Mouse (Mus musculus) stomach, embryonic 14.5 days (tissue): ENCODE measurements at regions not wholly inside any gene's neighbourhood (a gene's known extent, or its start where the extent isn't known, plus 50 kb on each side); places are given as distances from the start of the nearest gene placed in this dataset.
A peak's percentile ranks its signal among the peaks of the same experiment; 100 is the strongest.

Experiments
- ATAC-seq: fragments of 200-750 bp; cut with Nextera tagmentation; 2 replicates; pipeline ENCODE4 v1.8.0; 2017; ENCODE audit warnings: low read depth, moderate TSS enrichment; ENCODE audit not compliant: insufficient number of reproducible peaks, insufficient read depth, low FRiP score
- H3K27ac ChIP-seq: fragments of 300-500 bp; sonication (generic); 2 replicates; pipeline ENCODE4 v1.5.1; 2014; ENCODE audit warnings: mild to moderate bottlenecking, low read length, moderate library complexity, mixed read lengths
- H3K27me3 ChIP-seq: fragments of 300-500 bp; sonication (generic); 2 replicates; pipeline ENCODE4 v1.6.1; 2014; ENCODE audit warnings: low read length, control low read depth, mixed read lengths; ENCODE audit not compliant: control insufficient read depth, insufficient read depth
- H3K36me3 ChIP-seq: fragments of 300-500 bp; sonication (generic); 2 replicates; pipeline ENCODE4 v1.6.1; 2014; ENCODE audit warnings: mild to moderate bottlenecking, control low read depth, low read length, moderate library complexity, mixed read lengths; ENCODE audit not compliant: control insufficient read depth, insufficient read depth
- H3K4me1 ChIP-seq: fragments of 300-500 bp; sonication (generic); 2 replicates; pipeline ENCODE4 v1.6.1; 2014; ENCODE audit warnings: low read length, control low read depth, mixed read lengths; ENCODE audit not compliant: control insufficient read depth, insufficient read depth
- H3K4me2 ChIP-seq: fragments of 300-500 bp; sonication (generic); replicated peaks from 2 replicates; pipeline ENCODE4 v1.6.1; 2014; ENCODE audit warnings: low read depth, low read length, control low read depth
- H3K4me3 ChIP-seq: fragments of 300-500 bp; sonication (generic); 2 replicates; pipeline ENCODE4 v1.5.1; 2014; ENCODE audit warnings: low read depth, low read length, control low read depth
- H3K9ac ChIP-seq: fragments of 300-500 bp; sonication (generic); replicated peaks from 2 replicates; pipeline ENCODE4 v1.6.1; 2014; ENCODE audit warnings: low read depth, mild to moderate bottlenecking, control low read depth, low read length, moderate library complexity, mixed read lengths
- H3K9me3 ChIP-seq: fragments of 300-500 bp; sonication (generic); 2 replicates; pipeline ENCODE4 v1.6.1; 2016; ENCODE audit warnings: low read depth, low read length, control low read depth; ENCODE audit not compliant: control insufficient read depth
- WGBS: fragments of 180-500 bp; shearing (Covaris S2); extraction: QIAGEN DNeasy Blood & Tissue Kit; methylation state at CpG from one replicate; pipeline ENCODE4 v1.1.7; 2014; 5-methylcytosine and 5-hydroxymethylcytosine counted together

DNA sequence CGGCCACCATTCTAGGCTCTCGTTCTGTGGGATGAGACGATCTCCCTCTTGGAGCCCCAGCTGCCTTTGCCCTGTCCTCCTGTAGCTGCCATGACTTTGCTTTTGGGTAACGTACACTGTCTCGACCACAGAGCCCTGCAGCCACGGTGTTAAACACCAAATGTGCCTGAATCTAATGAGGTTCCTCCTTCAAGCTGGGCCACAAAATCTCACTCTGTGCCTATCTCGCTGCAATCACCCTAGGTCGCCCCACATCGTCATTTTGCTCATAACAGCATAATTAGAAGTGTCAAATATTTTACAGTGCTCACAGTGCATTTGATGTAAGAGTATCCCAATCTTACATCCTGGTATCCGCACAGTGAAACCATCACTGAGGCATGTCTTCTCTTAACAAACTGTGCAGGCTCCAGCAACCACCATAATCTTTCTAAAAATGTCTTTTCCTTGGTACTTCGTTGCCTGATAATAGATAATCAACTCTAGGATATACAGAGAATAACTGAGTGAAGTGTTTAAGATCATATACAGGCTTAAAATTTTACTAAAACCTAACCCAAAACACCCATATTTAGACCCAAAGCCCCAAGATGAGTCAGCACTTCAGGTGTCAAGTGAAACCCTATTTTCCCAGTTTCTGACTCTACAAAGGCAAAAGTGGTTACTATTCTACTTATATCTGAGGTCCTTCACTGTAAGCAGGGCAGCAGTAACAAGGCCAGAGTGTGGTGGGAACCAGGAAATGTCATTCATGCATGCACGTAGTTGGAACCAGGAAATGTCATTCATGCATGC is 219.8 kb upstream of the Hs6st1 start:
- no peaks in the 10 kb centered on the region for H3K27me3 ChIP-seq
- H3K36me3 ChIP-seq = no peaks in the 10 kb centered on the region
- no peak overlapping the region for H3K9ac ChIP-seq
- H3K9me3 ChIP-seq = no peaks in the 10 kb centered on the region
- no peak overlapping the region for H3K4me2 ChIP-seq
- no peak overlapping the region for H3K27ac ChIP-seq
- 87% methylated on average over 12 of the region's 12 CpGs for WGBS
- ATAC-seq = no peak
- H3K4me1 ChIP-seq = no peaks in the 10 kb centered on the region; the same call in 1 of the 2 replicates
- H3K4me3 ChIP-seq = no peak overlapping the region

DNA sequence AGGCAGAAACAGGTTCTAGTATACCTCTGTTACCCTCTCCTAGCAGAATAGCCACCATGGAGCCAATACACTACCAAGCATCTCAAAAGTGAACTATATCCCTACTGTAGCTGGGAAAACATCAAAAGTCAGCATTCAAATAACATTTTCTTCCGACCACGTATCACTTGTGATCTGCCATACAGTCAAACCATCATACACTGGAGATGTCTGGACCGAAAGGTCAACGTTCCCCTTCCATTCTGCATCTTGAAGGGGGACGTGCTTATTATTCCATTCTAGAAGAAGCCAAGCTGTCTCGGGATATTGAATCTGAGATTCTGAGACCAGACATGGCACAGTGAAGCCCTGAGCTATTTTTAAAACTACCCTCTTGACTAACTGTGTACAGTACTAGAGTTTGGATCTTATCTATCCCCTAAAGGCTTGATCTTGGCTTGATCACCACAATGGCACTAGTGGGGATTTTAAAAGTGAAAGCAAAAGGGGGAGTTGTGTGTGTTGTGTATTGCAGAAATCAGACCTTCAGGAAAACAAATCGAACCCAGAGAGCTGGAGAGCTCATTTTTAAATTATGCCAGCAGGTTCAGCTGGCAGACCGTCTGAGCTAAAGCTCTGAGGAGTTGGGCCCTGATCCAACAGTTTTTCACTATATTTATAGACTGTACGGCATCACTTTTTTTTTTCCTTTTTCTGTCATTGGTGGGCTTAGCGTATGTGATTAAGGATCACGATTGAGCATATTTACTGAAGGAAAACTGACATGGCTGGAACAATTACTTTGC is 218.6 kb upstream of the Hs6st1 start:
- H3K4me2 ChIP-seq = 0 out of 2 replicates have a peak overlapping the region, but pooled peaks have one; percentile 5
- no peaks in the 10 kb centered on the region; the same call in 1 of the 2 replicates for H3K4me1 ChIP-seq
- no peaks in the 10 kb centered on the region for H3K36me3 ChIP-seq
- no peak overlapping the region for H3K27ac ChIP-seq
- no peaks in the 10 kb centered on the region for H3K9me3 ChIP-seq
- no peaks in the 10 kb centered on the region for H3K27me3 ChIP-seq
- H3K9ac ChIP-seq = no peak overlapping the region
- H3K4me3 ChIP-seq = no peak overlapping the region
- no peak for ATAC-seq
- WGBS = 75% methylated on average over 11 of the region's 11 CpGs

DNA sequence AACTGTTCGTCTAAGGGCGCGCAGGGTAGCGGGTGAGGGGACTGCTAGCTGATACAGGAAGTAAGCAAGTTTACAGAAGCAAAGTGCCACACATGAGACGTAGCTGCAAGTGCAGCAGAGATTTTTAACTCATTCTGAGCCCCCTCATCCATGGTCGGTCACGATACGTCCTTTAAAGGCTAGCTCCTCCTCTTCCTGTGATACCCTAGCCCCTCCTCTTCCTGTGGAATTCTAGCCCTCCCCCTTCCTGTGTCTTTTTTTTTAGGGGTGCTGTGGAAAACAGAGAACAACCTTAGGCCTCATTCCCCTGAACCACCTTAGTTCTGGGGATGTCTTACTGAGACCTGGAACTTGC is 218.0 kb upstream of the Hs6st1 start:
- H3K9me3 ChIP-seq = no peaks in the 10 kb centered on the region
- no peak for ATAC-seq
- 62% methylated on average over 8 of the region's 8 CpGs for WGBS
- no peak overlapping the region for H3K4me3 ChIP-seq
- H3K9ac ChIP-seq = no peak overlapping the region
- H3K36me3 ChIP-seq = no peaks in the 10 kb centered on the region
- H3K27me3 ChIP-seq = no peaks in the 10 kb centered on the region
- no peaks in the 10 kb centered on the region; the same call in 1 of the 2 replicates for H3K4me1 ChIP-seq
- no peak overlapping the region for H3K27ac ChIP-seq
- 0 out of 2 replicates have a peak overlapping the region, but pooled peaks have one; percentile 5 for H3K4me2 ChIP-seq

DNA sequence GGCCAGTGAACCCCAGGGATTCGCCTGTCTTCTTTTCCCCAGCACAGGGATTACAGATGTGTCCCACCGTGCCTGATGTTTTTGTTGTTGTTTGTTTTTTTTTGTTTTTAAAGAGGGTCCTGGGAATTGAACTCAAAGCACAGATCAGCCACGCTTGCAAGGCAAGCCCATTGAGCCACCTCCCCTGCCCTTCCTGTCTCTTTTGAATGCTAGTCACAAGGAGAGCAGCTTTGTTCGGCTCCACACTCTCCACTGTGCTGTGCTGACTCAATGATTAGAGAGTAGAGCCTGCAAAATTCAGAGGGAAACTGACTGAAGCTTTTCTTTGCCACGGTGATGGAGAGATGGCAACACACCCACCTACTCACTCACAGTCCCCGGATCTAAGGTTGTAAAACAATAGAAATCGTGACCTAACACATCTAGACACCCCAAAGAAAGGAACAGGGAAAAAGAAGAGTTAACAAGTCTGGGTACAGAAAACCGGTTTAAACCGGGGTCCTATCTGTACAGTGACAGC is 217.6 kb upstream of the Hs6st1 start:
- no peaks in the 10 kb centered on the region for H3K27me3 ChIP-seq
- no peak overlapping the region for H3K4me3 ChIP-seq
- H3K4me1 ChIP-seq = no peaks in the 10 kb centered on the region; the same call in 1 of the 2 replicates
- WGBS = 81% methylated on average over 9 of the region's 9 CpGs
- H3K9me3 ChIP-seq = no peaks in the 10 kb centered on the region
- no peak overlapping the region for H3K27ac ChIP-seq
- no peak overlapping the region for H3K9ac ChIP-seq
- no peak for ATAC-seq
- no peaks in the 10 kb centered on the region for H3K36me3 ChIP-seq
- no peak overlapping the region for H3K4me2 ChIP-seq

DNA sequence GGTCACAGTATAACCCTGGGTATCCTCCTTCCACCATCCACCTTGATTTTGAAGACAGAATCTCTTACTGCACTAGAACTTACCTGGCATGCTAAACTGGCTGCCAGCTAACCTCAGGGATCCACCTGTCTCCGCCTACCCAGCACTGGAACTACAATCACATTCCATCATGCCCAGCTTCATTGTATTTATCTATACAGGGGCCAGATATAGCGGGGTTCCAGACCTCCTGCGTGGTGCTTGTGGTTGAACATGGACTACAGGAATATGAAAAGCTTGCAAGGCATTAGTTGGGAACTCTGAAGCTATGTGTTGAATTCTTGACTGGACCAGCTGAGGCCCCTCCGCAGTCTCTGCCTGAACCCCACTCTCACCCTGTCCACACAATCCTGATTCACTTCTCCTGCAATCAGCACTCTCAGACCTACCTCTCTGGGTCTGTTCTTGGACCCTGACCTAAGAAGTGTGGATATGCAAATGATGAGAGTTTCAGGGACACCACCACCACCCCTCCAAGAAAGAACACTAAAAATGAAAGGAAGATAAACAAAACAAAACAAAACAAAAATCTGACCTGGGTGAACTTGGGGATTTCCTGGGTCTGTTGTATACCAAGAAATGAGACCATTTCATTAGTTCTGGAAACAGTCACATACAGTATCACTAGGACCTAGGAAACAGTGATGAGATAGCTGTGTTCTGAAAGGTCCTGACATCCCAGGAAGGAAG is 216.4 kb upstream of the Hs6st1 start:
- H3K4me2 ChIP-seq = no peak overlapping the region
- H3K4me1 ChIP-seq = no peaks in the 10 kb centered on the region; the same call in 1 of the 2 replicates
- no peak for ATAC-seq
- no peak overlapping the region for H3K4me3 ChIP-seq
- no peak overlapping the region for H3K9ac ChIP-seq
- 92% methylated on average over 4 of the region's 4 CpGs for WGBS
- H3K27me3 ChIP-seq = no peaks in the 10 kb centered on the region
- H3K27ac ChIP-seq = no peak overlapping the region
- no peaks in the 10 kb centered on the region for H3K36me3 ChIP-seq
- H3K9me3 ChIP-seq = no peaks in the 10 kb centered on the region

DNA sequence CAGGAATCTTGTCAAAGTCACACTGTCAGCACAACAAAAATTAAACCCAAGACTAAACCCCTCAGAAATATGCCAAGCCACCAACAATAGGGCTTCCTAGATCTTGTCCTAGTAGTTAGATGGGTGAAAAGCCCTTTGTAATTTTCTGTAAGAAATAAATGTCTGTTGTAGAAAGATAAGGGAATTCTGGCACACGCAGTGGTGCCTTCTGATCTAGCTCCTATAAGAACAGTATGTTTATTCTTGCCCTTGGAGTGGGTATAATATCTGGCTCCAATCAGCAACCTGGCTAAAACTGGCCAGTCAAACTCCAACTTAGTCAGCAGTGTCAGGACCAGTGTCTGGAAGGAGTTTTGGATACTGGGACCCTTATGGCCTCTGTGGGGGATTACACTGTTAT is 215.2 kb upstream of the Hs6st1 start:
- H3K4me3 ChIP-seq = no peak overlapping the region
- H3K36me3 ChIP-seq = no peaks in the 10 kb centered on the region
- 74% methylated on average over 1 of the region's 1 CpGs for WGBS
- no peaks in the 10 kb centered on the region for H3K27me3 ChIP-seq
- ATAC-seq = no peak
- no peak overlapping the region for H3K27ac ChIP-seq
- no peak overlapping the region for H3K9ac ChIP-seq
- no peaks in the 10 kb centered on the region for H3K9me3 ChIP-seq
- H3K4me1 ChIP-seq = no peaks in the 10 kb centered on the region; the same call in 1 of the 2 replicates
- H3K4me2 ChIP-seq = no peak overlapping the region

DNA sequence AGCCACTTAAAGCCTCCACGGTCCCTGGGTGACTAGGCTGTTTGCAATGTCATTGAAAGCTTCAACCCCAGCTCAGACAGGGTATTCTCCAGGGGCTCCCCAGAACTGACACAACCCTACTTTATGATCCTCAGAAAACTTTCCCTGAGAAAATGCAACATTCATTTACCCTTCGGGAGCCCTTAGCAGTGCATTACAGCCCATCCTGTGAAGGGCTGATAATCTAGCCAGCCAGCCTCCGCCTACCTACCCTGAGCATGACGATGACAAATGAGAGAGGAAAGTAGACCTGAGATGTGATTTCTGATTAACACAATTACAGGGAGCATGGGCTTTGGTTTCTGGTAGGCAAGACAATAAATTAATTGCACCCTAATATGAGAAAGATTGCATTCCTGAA is 212.6 kb upstream of the Hs6st1 start:
- Histone ChIP-seq H3K36me3 (no peaks in the 10 kb centered on the region), H3K27ac (no peak overlapping the region), H3K4me2 (no peak overlapping the region), H3K9ac (no peak overlapping the region), H3K27me3 (no peaks in the 10 kb centered on the region), H3K4me3 (no peak overlapping the region), H3K9me3 (no peaks in the 10 kb centered on the region), H3K4me1 (no peaks in the 10 kb centered on the region)
- no peak for ATAC-seq
- WGBS = 75% methylated on average over 4 of the region's 4 CpGs

DNA sequence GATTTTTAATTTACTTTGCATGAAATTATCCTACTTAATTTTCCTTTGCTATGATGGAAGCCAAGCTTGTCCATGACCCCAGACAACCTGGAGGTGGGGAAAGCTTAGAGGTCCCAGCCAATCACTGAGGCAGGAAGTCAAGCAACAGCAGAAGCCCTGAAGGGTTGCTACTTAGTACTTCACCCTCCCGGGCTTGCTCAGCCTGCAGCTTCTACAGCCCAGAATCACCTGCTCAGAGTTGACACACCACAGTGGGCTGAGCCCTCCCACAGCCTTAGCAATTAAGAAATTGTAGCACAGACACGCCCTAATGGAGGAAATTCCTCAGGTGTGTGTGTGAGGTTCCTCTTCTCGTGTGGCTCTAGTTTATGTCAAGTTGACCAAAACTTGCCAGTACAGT is 209.9 kb upstream of the Hs6st1 start:
- peak; percentile 63; the same call in 1 of the 2 replicates for ATAC-seq
- H3K9me3 ChIP-seq = no peaks in the 10 kb centered on the region
- no peak overlapping the region for H3K9ac ChIP-seq
- H3K36me3 ChIP-seq = no peaks in the 10 kb centered on the region
- no peak overlapping the region for H3K27ac ChIP-seq
- H3K4me1 ChIP-seq = no peaks in the 10 kb centered on the region
- WGBS = 52% methylated on average over 3 of the region's 3 CpGs
- H3K27me3 ChIP-seq = no peaks in the 10 kb centered on the region
- H3K4me3 ChIP-seq = no peak overlapping the region
- no peak overlapping the region for H3K4me2 ChIP-seq
